Mouse (Mus musculus): Measurements from ENCODE around the gene Cks1b. TPM values are rescaled to one million over a fixed set of nuclear protein-coding genes. Genes with fewer than 3 reads are reported as not detected.

The Cks1b gene
- total RNA-seq (2015), result 157 and 174 TPM in 2 replicates
- total RNA-seq (2017), result 126 and 134 TPM in 2 replicates

- ATAC-seq (ENCODE audit: poor library complexity, severe bottlenecking), result peak; percentile 87
Measured at GRCm38 (mm10) chr3:89418170-89418860, at the start of gene Cks1b, which contains the start of gene Shc1. Gene Cks1b (minus strand): TSS chr3:89418383. Gene Shc1 (plus strand): TSS chr3:89418443.

GRCm38 (mm10) chr3:89458965-89459807 lies 41.0 kb upstream of the Cks1b start:
- ATAC-seq (ENCODE audit: poor library complexity, severe bottlenecking), result peak; percentile 83

- ATAC-seq (ENCODE audit: poor library complexity, severe bottlenecking), result peak; percentile 75
Measured at GRCm38 (mm10) chr3:89458372-89458964, 40.3 kb upstream of the Cks1b start.

- peak; percentile 72 for ATAC-seq (ENCODE audit: poor library complexity, severe bottlenecking)
Measured at GRCm38 (mm10) chr3:89456726-89457665, 38.8 kb upstream of the Cks1b start.

- ATAC-seq (ENCODE audit: poor library complexity, severe bottlenecking), result no peak
Measured at GRCm38 (mm10) chr3:89455786-89456285, 37.7 kb upstream of the Cks1b start.

GRCm38 (mm10) chr3:89454401-89455177 lies 36.4 kb upstream of the Cks1b start, which contains the start of gene Pmvk:
Gene Pmvk (plus strand): TSS chr3:89454541.
- ATAC-seq (ENCODE audit: poor library complexity, severe bottlenecking), result no peak

GRCm38 (mm10) chr3:89451916-89452315 lies 33.7 kb upstream of the Cks1b start:
- no peak for ATAC-seq (ENCODE audit: poor library complexity, severe bottlenecking)

- peak; percentile 91 for ATAC-seq (ENCODE audit: poor library complexity, severe bottlenecking)
Measured at GRCm38 (mm10) chr3:89449541-89449940, 31.4 kb upstream of the Cks1b start.

GRCm38 (mm10) chr3:89448720-89449537 lies 30.7 kb upstream of the Cks1b start:
- peak; percentile 43 for ATAC-seq (ENCODE audit: poor library complexity, severe bottlenecking)

- ATAC-seq (ENCODE audit: poor library complexity, severe bottlenecking), result no peak
Measured at GRCm38 (mm10) chr3:89440691-89441090, 22.5 kb upstream of the Cks1b start.

- peak; percentile 38 for ATAC-seq (ENCODE audit: poor library complexity, severe bottlenecking)
Measured at GRCm38 (mm10) chr3:89437269-89437668, 19.1 kb upstream of the Cks1b start.

- peak; percentile 89 for ATAC-seq (ENCODE audit: poor library complexity, severe bottlenecking)
Measured at GRCm38 (mm10) chr3:89436176-89437113, 18.3 kb upstream of the Cks1b start, which contains the start of gene Pbxip1. Gene Pbxip1 (plus strand): TSS chr3:89436706.

- ATAC-seq (ENCODE audit: poor library complexity, severe bottlenecking), result no peak
Measured at GRCm38 (mm10) chr3:89435041-89435440, 16.9 kb upstream of the Cks1b start.

GRCm38 (mm10) chr3:89434532-89434931 lies 16.3 kb upstream of the Cks1b start:
- no peak for ATAC-seq (ENCODE audit: poor library complexity, severe bottlenecking)

- ATAC-seq (ENCODE audit: poor library complexity, severe bottlenecking), result no peak
Measured at GRCm38 (mm10) chr3:89432606-89433005, 14.4 kb upstream of the Cks1b start.

GRCm38 (mm10) chr3:89430171-89431159 lies 12.3 kb upstream of the Cks1b start, which contains the start of gene Pygo2:
Gene Pygo2 (plus strand): TSS chr3:89430214.
- ATAC-seq (ENCODE audit: poor library complexity, severe bottlenecking), result peak; percentile 100
